In the genomic region with DNA sequence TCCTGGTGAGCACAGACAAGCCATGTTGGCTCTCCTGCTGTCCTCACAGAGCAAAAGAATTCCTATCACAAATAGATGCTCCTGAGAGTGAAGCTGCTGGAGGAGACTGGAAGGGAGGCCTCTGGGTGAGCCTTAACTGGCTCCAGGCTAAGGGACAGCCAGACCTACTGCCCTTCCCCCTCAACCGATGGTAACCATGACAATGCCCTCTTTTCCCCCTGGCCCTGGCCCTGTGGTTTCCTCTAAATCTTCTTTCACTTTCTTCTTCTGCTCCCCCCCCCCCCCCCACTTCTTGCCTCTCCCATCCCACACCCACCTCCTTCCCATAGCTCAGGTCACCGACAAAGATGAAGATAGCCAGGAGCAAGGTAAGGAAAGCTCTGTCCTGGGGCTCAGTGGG, we compare ENCODE assay signal across 13 mouse cellular contexts. TPM values are rescaled to one million over a fixed set of nuclear protein-coding genes. Genes with fewer than 3 reads are reported as not detected.
DNase-seq lines count a peak whose midpoint lies in the region; ATAC-seq and TF ChIP-seq lines count a peak whose summit lies in the region.
"Had no signal": no experiment of that assay in that cellular context is flagged by ENCODE, and none has a peak within 500 bp of the region (broad histone marks: within the 10 kb centered on the region; RNA-seq: fewer than 3 reads in every experiment).

No protein-coding gene starts in this region.

- H3K36me3 ChIP-seq in embryonic facial prominence, embryonic 13.5 days, result peaks cover 52% of the 10 kb centered on the region
- H3K36me3 ChIP-seq in myocyte (ENCODE audit: control insufficient read depth, insufficient read depth), result peaks cover 29% of the 10 kb centered on the region
- H3K36me3 ChIP-seq in heart, embryonic 12.5 days, result peaks cover 12% of the 10 kb centered on the region; the same call in 1 of the 2 replicates
- H3K36me3 ChIP-seq: heart, embryonic 15.5 days; midbrain, embryonic 12.5 days had no signal

- no peak overlapping the region for H3K4me2 ChIP-seq in embryonic facial prominence, embryonic 13.5 days
- H3K4me2 ChIP-seq in myocyte (ENCODE audit: low read depth), result no peak overlapping the region
- H3K4me2 ChIP-seq in heart, embryonic 12.5 days, result no peak overlapping the region
- H3K4me2 ChIP-seq: heart, embryonic 15.5 days; lung, embryonic 15.5 days; midbrain, embryonic 12.5 days had no signal

- no peak for ATAC-seq in embryonic facial prominence, embryonic 13.5 days (ENCODE audit: insufficient number of reproducible peaks, insufficient read depth, low FRiP score, low TSS enrichment, low read depth)
- no peak for ATAC-seq in heart, embryonic 12.5 days (ENCODE audit: insufficient number of reproducible peaks, low FRiP score)

- TF ChIP-seq POLR2A in myocyte (IDR thresholded peaks at IDR 0.05; ENCODE audit: insufficient read length, low read depth), result no peak

- H3K79me2 ChIP-seq in myocyte (ENCODE audit: control insufficient read depth, insufficient read depth), result no peaks in the 10 kb centered on the region

- 0% methylated on average over 2 of the region's 2 CpGs for WGBS in embryonic facial prominence, embryonic 13.5 days
- WGBS in heart, embryonic 12.5 days, result 32% methylated on average over 2 of the region's 2 CpGs

- peaks cover 41% of the 10 kb centered on the region for H3K4me1 ChIP-seq in embryonic facial prominence, embryonic 13.5 days
- peaks cover 11% of the 10 kb centered on the region for H3K4me1 ChIP-seq in heart, embryonic 12.5 days (replicated peaks)

- no peak overlapping the region for H3K9ac ChIP-seq in embryonic facial prominence, embryonic 13.5 days
- no peak overlapping the region for H3K9ac ChIP-seq in heart, embryonic 12.5 days
- H3K9ac ChIP-seq: heart, embryonic 15.5 days; lung, embryonic 15.5 days; midbrain, embryonic 12.5 days had no signal

- H3ac ChIP-seq in myocyte (ENCODE audit: control insufficient read depth, insufficient read length), result no peak overlapping the region

- H3K27ac ChIP-seq in embryonic facial prominence, embryonic 13.5 days, result 0 out of 2 replicates have a peak overlapping the region, but pooled peaks have one; percentile 7
- H3K27ac ChIP-seq in heart, embryonic 12.5 days (ENCODE audit: poor library complexity, severe bottlenecking), result no peak overlapping the region
- H3K27ac ChIP-seq: heart, embryonic 15.5 days; midbrain, embryonic 12.5 days had no signal

- peak; percentile 20 for DNase-seq in embryo, embryonic 11 days
- no peak for DNase-seq in embryo, embryonic 10.5 days (ENCODE audit: low spot score)
- DNase-seq in spleen, postnatal 36 days (ENCODE audit: low spot score in 2 of 2), result peak; percentile 60 to 67
- DNase-seq in spleen, postnatal 10 days (ENCODE audit: low spot score in 2 of 2), result no peak
- DNase-seq in urinary bladder, postnatal 36 days (ENCODE audit: low spot score in 2 of 2), result no peak
- DNase-seq: adrenal gland, adult 8-10 months; gastrocnemius, postnatal 10 days had no signal

- no peaks in the 10 kb centered on the region for H3K27me3 ChIP-seq in embryonic facial prominence, embryonic 13.5 days
- no peaks in the 10 kb centered on the region for H3K27me3 ChIP-seq in myocyte (ENCODE audit: control insufficient read depth, insufficient read depth, insufficient read length)
- H3K27me3 ChIP-seq in heart, embryonic 12.5 days (replicated peaks), result peaks cover 3% of the 10 kb centered on the region; the same call in 1 of the 2 replicates
- H3K27me3 ChIP-seq: lung, embryonic 15.5 days had no signal

- no peaks in the 10 kb centered on the region for H3K9me3 ChIP-seq in embryonic facial prominence, embryonic 13.5 days
- H3K9me3 ChIP-seq in heart, embryonic 12.5 days (replicated peaks), result no peaks in the 10 kb centered on the region
- H3K9me3 ChIP-seq: heart, embryonic 15.5 days; lung, embryonic 15.5 days; midbrain, embryonic 12.5 days had no signal

- H3K4me3 ChIP-seq in embryonic facial prominence, embryonic 13.5 days, result no peak overlapping the region
- no peak overlapping the region for H3K4me3 ChIP-seq in myocyte
- no peak overlapping the region for H3K4me3 ChIP-seq in heart, embryonic 12.5 days
- H3K4me3 ChIP-seq: heart, embryonic 15.5 days; lung, embryonic 15.5 days; midbrain, embryonic 12.5 days had no signal

TF ChIP-seq in myocyte, 11 proteins besides CTCF, POLR2A, EP300 and RAD21:
- TF ChIP-seq TCF3 (IDR thresholded peaks at IDR 0.05; ENCODE audit: insufficient read length, low read depth) (no peak), POLR2AphosphoS2 (IDR thresholded peaks at IDR 0.05; ENCODE audit: insufficient read length, low read depth) (peak; percentile 60)

RNA-seq across cellular contexts. Expression of a gene that starts 2.2 kb away (rescaled TPM):
- 3.0 and 3.3 TPM in 2 replicates for polyA plus RNA-seq in embryonic facial prominence, embryonic 13.5 days (2015; fragmentation: Nextera tagmentation; extraction: Ambion mirVana)
- 2.0 TPM for polyA plus RNA-seq in myocyte (2012; fragmentation: generic; extraction: Trizol)
- polyA plus RNA-seq in heart, embryonic 12.5 days (2016; fragmentation: Nextera tagmentation; extraction: Ambion mirVana), result 0.38 and 0.72 TPM in 2 replicates

RNA-seq across cellular contexts. Expression of a gene that starts 23.4 kb away (rescaled TPM):
- 135 and 143 TPM in 2 replicates for polyA plus RNA-seq in embryonic facial prominence, embryonic 13.5 days (2015; fragmentation: Nextera tagmentation; extraction: Ambion mirVana)
- polyA plus RNA-seq in myocyte (2012; fragmentation: generic; extraction: Trizol), result 63.8 TPM
- polyA plus RNA-seq in heart, embryonic 12.5 days (2016; fragmentation: Nextera tagmentation; extraction: Ambion mirVana), result 12.0 TPM in 2 replicates

RNA-seq across cellular contexts. Expression of a gene that starts 29.4 kb away (rescaled TPM):
- 89.6 and 102 TPM in 2 replicates for polyA plus RNA-seq in embryonic facial prominence, embryonic 13.5 days (2015; fragmentation: Nextera tagmentation; extraction: Ambion mirVana)
- polyA plus RNA-seq in myocyte (2012; fragmentation: generic; extraction: Trizol), result 18.8 TPM
- polyA plus RNA-seq in heart, embryonic 12.5 days (2016; fragmentation: Nextera tagmentation; extraction: Ambion mirVana), result 39.1 and 39.4 TPM in 2 replicates

RNA-seq across cellular contexts. Expression of a gene that starts 30.8 kb away (rescaled TPM):
- 82.4 and 86.3 TPM in 2 replicates for polyA plus RNA-seq in embryonic facial prominence, embryonic 13.5 days (2015; fragmentation: Nextera tagmentation; extraction: Ambion mirVana)
- 42.3 TPM for polyA plus RNA-seq in myocyte (2012; fragmentation: generic; extraction: Trizol)
- 47.3 and 48.6 TPM in 2 replicates for polyA plus RNA-seq in heart, embryonic 12.5 days (2016; fragmentation: Nextera tagmentation; extraction: Ambion mirVana)

RNA-seq across cellular contexts. Expression of a gene that starts 36.5 kb away (rescaled TPM):
- polyA plus RNA-seq in embryonic facial prominence, embryonic 13.5 days (2015; fragmentation: Nextera tagmentation; extraction: Ambion mirVana), result 1.9 and 2.3 TPM in 2 replicates
- polyA plus RNA-seq in myocyte (2012; fragmentation: generic; extraction: Trizol), result not detected
- polyA plus RNA-seq in heart, embryonic 12.5 days (2016; fragmentation: Nextera tagmentation; extraction: Ambion mirVana), result 0.19 TPM in 1 of 2 replicates, not detected in the other
- polyA plus RNA-seq: heart, embryonic 15.5 days had no signal

Comparison
In these comparisons a context has a peak if more than half of its experiments do, and no peak if none do; other contexts are left out.
1. DNase-seq: peak in embryo, embryonic 11 days (single experiment) and spleen, postnatal 36 days (2 of 2); none in embryo, embryonic 10.5 days (single experiment), spleen, postnatal 10 days (0 of 2) and urinary bladder, postnatal 36 days (0 of 2).